Mouse (Mus musculus) kidney, adult 8-10 months (tissue): ENCODE measurements around the gene F8.
A peak's percentile ranks its signal among the peaks of the same experiment; 100 is the strongest.

Source experiments
- DNase-seq, 2 experiments: peaks; one replicate each; pipeline ENCODE4 v3.0.0; 2022

F8 gene

GRCm38 (mm10) chrX:75137729-75138128 lies 244.7 kb downstream of the F8 start:
- DNase-seq: no peak

GRCm38 (mm10) chrX:75136938-75137337 lies 245.5 kb downstream of the F8 start:
- peak in 1 of 2 experiments; percentile 28 for DNase-seq

- peak; percentile 85 for DNase-seq
These were observed 251.8 kb downstream of the F8 start, which contains the start of gene Mpp1 for GRCm38 (mm10) chrX:75130467-75131160. Mpp1 (minus strand) TSS chrX:75131016.

- DNase-seq: no peak
These were observed 252.9 kb downstream of the F8 start for GRCm38 (mm10) chrX:75129474-75129873.

GRCm38 (mm10) chrX:75128333-75128980 lies 254.0 kb downstream of the F8 start:
- peak; percentile 50 to 60 for DNase-seq

- DNase-seq: no peak
These were observed 255.5 kb downstream of the F8 start for GRCm38 (mm10) chrX:75126893-75127292.

- peak in 1 of 2 experiments; percentile 40 for DNase-seq
These were observed 256.8 kb downstream of the F8 start for GRCm38 (mm10) chrX:75125606-75126005.
